In the genomic region with DNA sequence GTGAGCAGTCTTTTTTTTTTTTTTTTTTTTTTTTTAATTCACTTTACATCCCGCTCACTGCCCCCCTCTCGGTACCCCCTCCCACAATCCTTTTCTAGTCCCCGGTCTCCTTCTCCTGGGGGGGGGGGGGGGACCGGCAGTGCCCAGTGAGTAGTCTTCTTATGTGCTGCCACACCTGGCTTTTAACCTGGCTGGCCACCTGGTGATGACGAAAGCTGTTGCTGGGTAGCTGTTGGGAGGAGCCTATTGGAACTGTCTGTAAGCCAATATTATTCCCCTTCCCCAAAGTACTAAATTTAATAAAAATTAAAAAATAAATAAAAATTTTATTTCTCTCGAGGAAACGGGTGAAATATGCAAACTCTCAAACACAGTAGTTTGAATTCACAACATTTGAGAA, we compare ENCODE assay signal across 9 mouse cellular contexts. TPM values are rescaled to one million over a fixed set of nuclear protein-coding genes. Genes with fewer than 3 reads are reported as not detected.
A peak's percentile ranks its signal among the peaks of the same experiment; 100 is the strongest.
DNase-seq lines count a peak whose midpoint lies in the region; ATAC-seq lines count a peak whose summit lies in the region.
"Had no signal": no experiment of that assay in that cellular context is flagged by ENCODE, and none has a peak within 500 bp of the region (broad histone marks: within the 10 kb centered on the region; RNA-seq: fewer than 3 reads in every experiment).

No protein-coding gene starts in this region.

- WGBS in midbrain, embryonic 10.5 days = 11% methylated on average over 7 of the region's 7 CpGs
- 11% methylated on average over 7 of the region's 7 CpGs for WGBS in midbrain, embryonic 11.5 days
- 9% methylated on average over 4 of the region's 7 CpGs for WGBS in hindbrain, embryonic 12.5 days
- 7% methylated on average over 4 of the region's 7 CpGs for WGBS in limb, embryonic 15.5 days

- no peaks in the 10 kb centered on the region for H3K36me3 ChIP-seq in midbrain, embryonic 10.5 days
- no peaks in the 10 kb centered on the region for H3K36me3 ChIP-seq in midbrain, embryonic 11.5 days (ENCODE audit: control insufficient read depth, insufficient read depth, low read length)
- no peaks in the 10 kb centered on the region for H3K36me3 ChIP-seq in hindbrain, embryonic 12.5 days
- no peaks in the 10 kb centered on the region for H3K36me3 ChIP-seq in limb, embryonic 15.5 days
- no peaks in the 10 kb centered on the region for H3K36me3 ChIP-seq in splenic B cell, adult 2 months (ENCODE audit: control insufficient read depth, insufficient read depth, low read length, poor library complexity, severe bottlenecking)

- peaks cover 28% of the 10 kb centered on the region for H3K27me3 ChIP-seq in midbrain, embryonic 10.5 days (ENCODE audit: low read depth, poor library complexity, severe bottlenecking)
- H3K27me3 ChIP-seq in midbrain, embryonic 11.5 days (ENCODE audit: control insufficient read depth, insufficient read depth, low read length) = no peaks in the 10 kb centered on the region
- no peaks in the 10 kb centered on the region for H3K27me3 ChIP-seq in hindbrain, embryonic 12.5 days
- H3K27me3 ChIP-seq in limb, embryonic 15.5 days = no peaks in the 10 kb centered on the region
- 0 out of 2 replicates have a peak, but pooled peaks cover 3% of the 10 kb centered on the region for H3K27me3 ChIP-seq in splenic B cell, adult 2 months (ENCODE audit: control insufficient read depth, insufficient read depth, low read length, poor library complexity, severe bottlenecking)

- no peak overlapping the region for H3K4me2 ChIP-seq in midbrain, embryonic 11.5 days
- peak overlapping the region; percentile 54 for H3K4me2 ChIP-seq in hindbrain, embryonic 12.5 days (replicated peaks)
- H3K4me2 ChIP-seq in limb, embryonic 15.5 days = peak overlapping the region; percentile 40; the same call in 1 of the 2 replicates

- H3K9ac ChIP-seq in midbrain, embryonic 11.5 days (ENCODE audit: low read length) = no peak overlapping the region
- no peak overlapping the region for H3K9ac ChIP-seq in hindbrain, embryonic 12.5 days
- H3K9ac ChIP-seq in limb, embryonic 15.5 days = no peak overlapping the region

- intact Hi-C loops in gastrocnemius, postnatal 14 days (cut with DNase I; ENCODE audit: low total_unique reads) = no loop called here

- H3K4me3 ChIP-seq in midbrain, embryonic 10.5 days = peak overlapping the region; percentile 46; the same call in 1 of the 2 replicates
- H3K4me3 ChIP-seq in midbrain, embryonic 11.5 days (ENCODE audit: low read depth, low read length) = no peak overlapping the region
- no peak overlapping the region for H3K4me3 ChIP-seq in hindbrain, embryonic 12.5 days
- H3K4me3 ChIP-seq in limb, embryonic 15.5 days = peak overlapping the region; percentile 9; the same call in 1 of the 2 replicates

- peaks cover 27% of the 10 kb centered on the region for H3K4me1 ChIP-seq in midbrain, embryonic 10.5 days
- H3K4me1 ChIP-seq in midbrain, embryonic 11.5 days (ENCODE audit: control insufficient read depth, insufficient read depth, low read length) = peaks cover 6% of the 10 kb centered on the region
- H3K4me1 ChIP-seq in hindbrain, embryonic 12.5 days = peaks cover 22% of the 10 kb centered on the region
- peaks cover 18% of the 10 kb centered on the region for H3K4me1 ChIP-seq in limb, embryonic 15.5 days

- no peak overlapping the region for H3K27ac ChIP-seq in midbrain, embryonic 10.5 days (replicated peaks)
- no peak overlapping the region for H3K27ac ChIP-seq in midbrain, embryonic 11.5 days (ENCODE audit: low read depth, low read length)
- H3K27ac ChIP-seq in hindbrain, embryonic 12.5 days = no peak overlapping the region
- no peak overlapping the region for H3K27ac ChIP-seq in limb, embryonic 15.5 days

- H3K9me3 ChIP-seq in midbrain, embryonic 10.5 days (replicated peaks) = 0 out of 2 replicates have a peak, but pooled peaks cover 4% of the 10 kb centered on the region
- H3K9me3 ChIP-seq in midbrain, embryonic 11.5 days (ENCODE audit: control insufficient read depth, low read length) = no peaks in the 10 kb centered on the region
- no peaks in the 10 kb centered on the region for H3K9me3 ChIP-seq in hindbrain, embryonic 12.5 days (replicated peaks)
- no peaks in the 10 kb centered on the region for H3K9me3 ChIP-seq in limb, embryonic 15.5 days

- ATAC-seq in midbrain, embryonic 11.5 days (ENCODE audit: low FRiP score) = no peak
- no peak for ATAC-seq in hindbrain, embryonic 12.5 days (ENCODE audit: low FRiP score)
- no peak for ATAC-seq in limb, embryonic 15.5 days (ENCODE audit: insufficient number of reproducible peaks, low FRiP score, low TSS enrichment, low read depth)

- DNase-seq in midbrain, embryonic 10.5 days (ENCODE audit: low spot score) = no peak
- no peak for DNase-seq in midbrain, embryonic 11.5 days (ENCODE audit: low spot score, missing footprints)
- peak; percentile 15 for DNase-seq in splenic B cell, adult 2 months (ENCODE audit: low read depth, low spot score)
- DNase-seq in gastrocnemius, postnatal 14 days = no peak
- no peak for DNase-seq in spleen, postnatal 4 days (ENCODE audit: low spot score in 2 of 2)
- no peak for DNase-seq in layer of hippocampus, adult 11-12 months (ENCODE audit: low spot score)

RNA-seq across cellular contexts. Expression of a gene that starts 3.9 kb away (rescaled TPM):
- polyA plus RNA-seq in midbrain, embryonic 10.5 days (2016; fragmentation: Nextera tagmentation; extraction: Ambion mirVana) = 0.77 and 0.82 TPM in 2 replicates
- 0.52 and 0.70 TPM in 2 replicates for polyA plus RNA-seq in midbrain, embryonic 11.5 days (2014; fragmentation: Nextera tagmentation; extraction: Ambion mirVana)
- polyA plus RNA-seq in hindbrain, embryonic 12.5 days (2016; fragmentation: Nextera tagmentation; extraction: Ambion mirVana) = 1.4 and 2.0 TPM in 2 replicates
- polyA plus RNA-seq in limb, embryonic 15.5 days (2015; fragmentation: Nextera tagmentation; extraction: Ambion mirVana) = 0.44 and 0.63 TPM in 2 replicates
- under 1 TPM in 1 of 2 experiments, not detected in 1; 0.18 TPM for total RNA-seq in gastrocnemius, postnatal 14 days (2021)
- polyA plus RNA-seq: large intestine, adult 2 months had no signal

RNA-seq across cellular contexts. Expression of a gene that starts 15.7 kb away (rescaled TPM):
- polyA plus RNA-seq in midbrain, embryonic 10.5 days (2016; fragmentation: Nextera tagmentation; extraction: Ambion mirVana) = 14.0 and 17.1 TPM in 2 replicates
- polyA plus RNA-seq in midbrain, embryonic 11.5 days (2014; fragmentation: Nextera tagmentation; extraction: Ambion mirVana) = 16.2 and 17.1 TPM in 2 replicates
- 24.6 and 24.9 TPM in 2 replicates for polyA plus RNA-seq in hindbrain, embryonic 12.5 days (2016; fragmentation: Nextera tagmentation; extraction: Ambion mirVana)
- polyA plus RNA-seq in limb, embryonic 15.5 days (2015; fragmentation: Nextera tagmentation; extraction: Ambion mirVana) = 7.5 TPM in 2 replicates
- total RNA-seq in gastrocnemius, postnatal 14 days (2021) = 10 to 100 TPM; 15.9 to 16.9 TPM

Comparison
In these comparisons a context has a peak if more than half of its experiments do, and no peak if none do; other contexts are left out.
1. H3K4me3 ChIP-seq: peak in midbrain, embryonic 10.5 days (single experiment) and limb, embryonic 15.5 days (single experiment); none in midbrain, embryonic 11.5 days (single experiment) and hindbrain, embryonic 12.5 days (single experiment).